Mouse (Mus musculus) kidney, embryonic 16.5 days (tissue): ENCODE measurements around the gene Tnip1. TPM values are rescaled to one million over a fixed set of nuclear protein-coding genes. Genes with fewer than 3 reads are reported as not detected.

Experiments
- ATAC-seq: fragments of 200-750 bp; cut with Nextera tagmentation; 2 replicates; pipeline ENCODE4 v1.8.0; 2017; ENCODE audit warnings: moderate TSS enrichment; ENCODE audit not compliant: low FRiP score, low TSS enrichment
- H3K27ac ChIP-seq: fragments of 300-500 bp; sonication (generic); 2 replicates; pipeline ENCODE4 v1.5.1; 2014; ENCODE audit warnings: low read length
- H3K27me3 ChIP-seq: fragments of 300-500 bp; sonication (generic); 2 replicates; pipeline ENCODE4 v1.6.1; 2014; ENCODE audit warnings: low read length, control low read depth, mixed read lengths; ENCODE audit not compliant: insufficient read depth
- H3K36me3 ChIP-seq: fragments of 300-500 bp; sonication (generic); 2 replicates; pipeline ENCODE4 v1.6.1; 2014; ENCODE audit warnings: low read length, control low read depth, mixed read lengths; ENCODE audit not compliant: insufficient read depth
- H3K4me1 ChIP-seq: fragments of 300-500 bp; sonication (generic); 2 replicates; pipeline ENCODE4 v1.6.1; 2014; ENCODE audit warnings: low read length, control low read depth, mixed read lengths; ENCODE audit not compliant: insufficient read depth
- H3K4me2 ChIP-seq: fragments of 300-500 bp; sonication (generic); replicated peaks from 2 replicates; pipeline ENCODE4 v1.6.1; 2014; ENCODE audit warnings: low read depth, low read length
- H3K4me3 ChIP-seq: fragments of 300-500 bp; sonication (generic); 2 replicates; pipeline ENCODE4 v1.5.1; 2014; ENCODE audit warnings: mild to moderate bottlenecking, low read length
- H3K9ac ChIP-seq: fragments of 300-500 bp; sonication (generic); replicated peaks from 2 replicates; pipeline ENCODE4 v1.6.1; 2014; ENCODE audit warnings: low read length
- H3K9me3 ChIP-seq: fragments of 300-500 bp; sonication (generic); 2 replicates; pipeline ENCODE4 v1.6.1; 2016; ENCODE audit warnings: low read length, control low read depth
- WGBS: fragments of 180-500 bp; shearing (Covaris S2); extraction: QIAGEN DNeasy Blood & Tissue Kit; methylation state at CpG from one replicate; pipeline ENCODE4 v1.1.7; 2014; 5-methylcytosine and 5-hydroxymethylcytosine counted together
- polyA plus RNA-seq: library from polyadenylated mRNA; unstranded; fragments of >200 nt; fragmentation: Nextera tagmentation; extraction: Ambion mirVana; gene quantifications from 2 replicates; pipeline ENCODE4 v1.2.1, GENCODE M21; 2015

The Tnip1 gene
- polyA plus RNA-seq, 1 experiment from 2014 or later, result 20.2 TPM

DNA sequence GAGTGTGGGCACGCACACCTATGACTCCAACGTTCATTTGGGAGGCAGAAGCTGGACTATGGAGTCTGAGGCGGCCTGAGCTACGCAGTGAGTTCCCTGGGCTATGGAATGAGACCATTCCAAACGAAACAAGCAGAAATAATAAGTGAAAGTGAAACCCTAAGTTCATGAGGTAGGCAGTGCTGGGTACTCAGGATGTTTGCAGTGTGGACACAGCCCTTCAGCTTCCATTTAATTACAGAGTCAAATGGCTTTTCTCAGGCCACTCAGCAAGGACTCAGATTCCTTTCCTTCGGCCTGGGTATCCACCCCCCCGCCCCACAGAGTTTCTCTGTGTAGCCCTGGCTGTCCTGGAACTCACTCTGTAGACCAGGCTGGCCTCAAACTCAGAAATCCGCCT, 33.0 kb downstream of the Tnip1 start:
- H3K27ac ChIP-seq, result no peak overlapping the region
- no peaks in the 10 kb centered on the region for H3K27me3 ChIP-seq
- ATAC-seq, result no peak
- WGBS, result 89% methylated on average over 8 of the region's 8 CpGs
- H3K9me3 ChIP-seq, result no peaks in the 10 kb centered on the region
- no peak overlapping the region for H3K4me3 ChIP-seq
- H3K36me3 ChIP-seq, result peaks cover 33% of the 10 kb centered on the region
- H3K9ac ChIP-seq, result no peak overlapping the region
- H3K4me2 ChIP-seq, result no peak overlapping the region
- no peaks in the 10 kb centered on the region for H3K4me1 ChIP-seq

DNA sequence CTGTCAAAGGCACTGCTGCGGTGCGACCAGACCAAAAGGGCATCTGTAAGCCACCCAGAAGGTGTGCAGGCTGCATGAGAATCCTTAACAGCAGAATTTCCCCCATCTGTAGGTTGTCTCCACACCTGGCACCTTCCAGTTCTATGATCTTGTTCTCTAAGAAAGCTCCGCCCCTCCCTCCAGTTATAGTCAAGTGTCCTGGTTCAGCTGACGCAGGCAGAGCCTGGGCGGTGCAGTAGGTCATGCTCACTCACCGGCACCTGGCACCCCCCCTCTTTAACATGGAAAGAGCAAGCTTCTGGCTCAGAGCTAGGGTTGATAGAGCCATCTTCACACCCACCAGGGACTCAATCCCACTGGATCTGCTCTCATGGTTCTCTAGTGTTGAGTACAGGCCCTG, 33.4 kb downstream of the Tnip1 start:
- peaks cover 36% of the 10 kb centered on the region for H3K36me3 ChIP-seq
- no peak overlapping the region for H3K4me3 ChIP-seq
- no peaks in the 10 kb centered on the region for H3K27me3 ChIP-seq
- no peak overlapping the region for H3K27ac ChIP-seq
- ATAC-seq, result no peak
- no peak overlapping the region for H3K4me2 ChIP-seq
- no peaks in the 10 kb centered on the region for H3K4me1 ChIP-seq
- no peak overlapping the region for H3K9ac ChIP-seq
- 85% methylated on average over 6 of the region's 6 CpGs for WGBS
- no peaks in the 10 kb centered on the region for H3K9me3 ChIP-seq

DNA sequence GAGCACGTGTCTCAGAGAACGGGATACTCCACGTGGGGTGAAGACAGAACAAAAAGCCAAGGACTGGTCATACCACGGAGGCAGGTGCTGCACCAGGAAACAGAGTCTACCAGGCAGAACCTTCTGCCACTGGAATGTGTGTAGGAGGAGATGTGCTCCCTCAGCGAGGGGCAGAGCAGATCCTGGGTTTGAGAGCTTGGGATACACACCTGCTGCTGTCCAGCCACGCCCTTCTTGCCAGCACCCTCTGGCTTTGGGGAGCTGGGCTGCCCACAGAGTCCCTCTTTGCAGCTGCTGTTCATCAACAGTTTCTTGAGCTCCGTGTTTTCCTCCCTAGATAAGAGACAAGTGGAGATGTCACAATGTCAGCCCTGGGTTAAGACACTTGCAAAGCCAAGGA, 33.8 kb downstream of the Tnip1 start:
- Histone ChIP-seq H3K4me3 (no peak overlapping the region), H3K27ac (no peak overlapping the region), H3K4me1 (no peaks in the 10 kb centered on the region), H3K9me3 (no peaks in the 10 kb centered on the region), H3K9ac (no peak overlapping the region), H3K27me3 (no peaks in the 10 kb centered on the region), H3K36me3 (peaks cover 36% of the 10 kb centered on the region), H3K4me2 (no peak overlapping the region)
- WGBS, result 71% methylated on average over 7 of the region's 7 CpGs
- no peak for ATAC-seq

DNA sequence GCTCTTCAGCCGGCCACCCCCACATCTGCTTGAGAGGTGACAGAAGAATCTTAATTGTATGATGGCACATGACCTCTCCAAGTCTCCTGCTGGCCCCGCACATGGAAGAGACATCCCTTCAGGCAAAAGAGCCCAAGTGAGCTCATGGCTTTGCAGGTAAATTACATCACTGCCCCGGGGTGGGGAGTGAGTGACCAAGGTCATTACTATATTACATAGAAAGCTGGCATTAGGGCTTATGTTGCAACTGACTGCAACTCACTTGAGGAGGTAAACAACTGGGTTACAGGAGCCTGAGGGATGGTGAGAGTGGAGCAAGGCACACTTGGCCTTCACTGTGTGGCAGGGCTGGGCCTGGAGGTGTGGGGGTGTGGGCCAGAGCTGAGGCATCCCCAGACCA, 34.5 kb downstream of the Tnip1 start:
- Histone ChIP-seq H3K27ac (no peak overlapping the region), H3K9ac (no peak overlapping the region), H3K4me3 (no peak overlapping the region), H3K27me3 (no peaks in the 10 kb centered on the region), H3K4me1 (peaks cover under 1% of the 10 kb centered on the region; the same call in 1 of the 2 replicates), H3K36me3 (peaks cover 34% of the 10 kb centered on the region), H3K4me2 (no peak overlapping the region), H3K9me3 (no peaks in the 10 kb centered on the region)
- no peak for ATAC-seq
- 84% methylated on average over 3 of the region's 3 CpGs for WGBS

DNA sequence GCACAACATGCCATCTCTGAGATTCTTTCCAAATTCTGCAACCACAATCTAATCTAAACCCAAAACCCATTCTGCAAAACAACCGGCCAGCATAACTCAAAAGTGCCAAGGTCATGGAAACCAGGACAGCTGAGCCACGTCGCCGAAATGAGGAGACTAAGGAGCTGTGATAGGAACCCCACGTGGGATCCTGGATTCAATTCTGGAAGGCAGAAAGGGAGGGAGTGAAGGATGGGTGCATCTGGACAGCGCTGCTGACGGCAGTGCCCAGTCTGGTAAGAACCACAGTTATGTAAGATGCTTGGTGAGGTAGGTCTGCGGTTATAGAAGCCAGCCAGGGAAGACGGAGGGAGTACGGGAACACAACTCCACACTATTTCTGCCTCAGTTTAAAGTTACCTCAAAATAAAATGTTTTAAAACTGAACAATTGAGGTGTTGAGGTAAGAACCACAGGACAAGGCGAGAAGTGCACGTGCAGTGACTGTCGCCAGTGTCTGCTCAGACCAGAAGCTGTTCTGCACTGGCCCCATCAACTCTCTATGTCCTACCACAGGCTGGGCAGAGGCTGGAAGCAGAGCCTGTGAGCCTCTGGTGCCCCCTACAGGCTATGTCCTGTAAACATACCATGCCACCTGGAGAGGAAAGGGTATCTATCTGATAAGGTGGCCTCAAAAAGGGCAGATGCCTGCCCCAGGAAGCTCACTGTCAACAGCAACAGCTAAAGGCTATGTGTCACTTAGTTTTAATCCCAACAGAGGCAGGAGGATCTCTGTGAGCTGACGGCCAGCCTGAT, 35.2 kb downstream of the Tnip1 start:
- no peaks in the 10 kb centered on the region for H3K9me3 ChIP-seq
- WGBS, result 75% methylated on average over 14 of the region's 14 CpGs
- H3K4me2 ChIP-seq, result no peak overlapping the region
- H3K9ac ChIP-seq, result no peak overlapping the region
- no peak overlapping the region for H3K27ac ChIP-seq
- H3K27me3 ChIP-seq, result no peaks in the 10 kb centered on the region
- H3K4me1 ChIP-seq, result peaks cover 4% of the 10 kb centered on the region
- no peak overlapping the region for H3K4me3 ChIP-seq
- peaks cover 36% of the 10 kb centered on the region for H3K36me3 ChIP-seq
- no peak for ATAC-seq

DNA sequence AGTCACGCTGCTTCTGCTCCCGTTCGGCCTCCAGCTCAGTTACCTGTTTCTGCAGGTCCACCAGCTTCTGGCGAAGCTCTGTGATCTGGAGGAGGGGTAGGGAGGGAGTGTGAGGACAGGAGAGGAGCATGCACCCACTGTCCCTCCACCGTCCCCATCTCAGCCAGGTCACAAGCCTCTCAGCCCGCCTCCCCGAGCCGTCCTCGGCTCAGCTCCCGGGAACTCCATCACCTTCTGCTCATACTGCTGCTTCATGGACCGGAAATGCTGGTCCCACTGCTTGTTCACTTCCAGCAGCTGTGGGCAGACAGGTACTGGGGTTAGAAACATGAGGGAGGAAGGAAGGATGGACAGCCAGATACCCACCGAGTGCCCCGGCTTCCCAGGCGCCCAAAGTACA, 38.6 kb downstream of the Tnip1 start:
- Histone ChIP-seq H3K4me1 (peaks cover 8% of the 10 kb centered on the region), H3K27me3 (no peaks in the 10 kb centered on the region), H3K36me3 (peaks cover 49% of the 10 kb centered on the region), H3K4me3 (no peak overlapping the region), H3K4me2 (no peak overlapping the region), H3K27ac (no peak overlapping the region), H3K9ac (no peak overlapping the region), H3K9me3 (no peaks in the 10 kb centered on the region)
- ATAC-seq, result no peak
- WGBS, result 80% methylated on average over 14 of the region's 14 CpGs

DNA sequence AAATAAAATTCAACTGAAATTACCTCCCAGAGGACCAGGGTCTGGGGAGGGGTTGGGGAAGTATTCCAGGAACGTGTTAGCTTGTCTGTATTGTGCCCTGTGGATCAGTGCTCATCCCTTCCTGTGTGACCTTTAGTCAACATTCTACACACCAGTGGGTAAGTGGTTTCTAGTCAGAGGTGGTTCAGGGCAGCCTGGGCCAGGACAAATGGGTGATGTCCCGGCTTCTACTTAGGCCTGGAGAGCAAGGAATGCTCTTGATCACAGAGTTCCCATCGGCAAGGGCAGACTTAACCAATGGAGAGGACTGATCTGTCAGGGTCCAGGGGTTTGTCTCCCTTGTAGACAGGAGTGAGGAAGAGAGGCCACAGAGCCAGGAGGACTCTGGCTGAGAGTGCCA, 40.2 kb downstream of the Tnip1 start:
- H3K27me3 ChIP-seq, result no peaks in the 10 kb centered on the region
- 0 out of 2 replicates have a peak, but pooled peaks have one; percentile 39 for ATAC-seq
- WGBS, result 82% methylated on average over 3 of the region's 3 CpGs
- H3K4me2 ChIP-seq, result no peak overlapping the region
- peaks cover 8% of the 10 kb centered on the region for H3K4me1 ChIP-seq
- no peak overlapping the region for H3K4me3 ChIP-seq
- no peaks in the 10 kb centered on the region; the same call in 1 of the 2 replicates for H3K9me3 ChIP-seq
- H3K27ac ChIP-seq, result no peak overlapping the region
- peaks cover 59% of the 10 kb centered on the region for H3K36me3 ChIP-seq
- H3K9ac ChIP-seq, result no peak overlapping the region

DNA sequence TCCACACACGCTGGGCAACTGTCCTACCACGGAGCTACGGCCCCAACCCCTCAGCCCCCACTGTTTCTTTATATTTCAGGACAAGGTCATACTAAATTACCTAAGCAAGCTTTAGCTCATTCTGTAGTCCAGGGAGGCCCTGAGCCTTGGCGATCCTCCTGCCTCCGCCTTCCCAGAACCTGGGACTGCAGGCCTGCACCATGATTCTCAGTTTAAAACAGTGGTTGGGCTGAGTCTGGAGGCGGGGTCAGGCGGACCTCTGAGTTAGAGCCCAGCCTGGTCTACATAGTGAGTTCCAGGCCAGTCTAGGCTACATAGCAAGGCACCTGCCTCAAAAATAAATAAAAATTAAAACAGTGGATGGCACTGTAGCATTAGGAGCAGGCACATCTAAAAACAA, 40.9 kb downstream of the Tnip1 start:
- ATAC-seq, result peak; percentile 52
- Histone ChIP-seq H3K27ac (0 out of 2 replicates have a peak overlapping the region, but pooled peaks have one; percentile 27), H3K9ac (no peak overlapping the region), H3K4me1 (peaks cover 8% of the 10 kb centered on the region), H3K27me3 (no peaks in the 10 kb centered on the region), H3K36me3 (peaks cover 62% of the 10 kb centered on the region), H3K4me3 (no peak overlapping the region), H3K9me3 (no peaks in the 10 kb centered on the region; the same call in 1 of the 2 replicates), H3K4me2 (no peak overlapping the region)
- WGBS, result 36% methylated on average over 7 of the region's 7 CpGs

DNA sequence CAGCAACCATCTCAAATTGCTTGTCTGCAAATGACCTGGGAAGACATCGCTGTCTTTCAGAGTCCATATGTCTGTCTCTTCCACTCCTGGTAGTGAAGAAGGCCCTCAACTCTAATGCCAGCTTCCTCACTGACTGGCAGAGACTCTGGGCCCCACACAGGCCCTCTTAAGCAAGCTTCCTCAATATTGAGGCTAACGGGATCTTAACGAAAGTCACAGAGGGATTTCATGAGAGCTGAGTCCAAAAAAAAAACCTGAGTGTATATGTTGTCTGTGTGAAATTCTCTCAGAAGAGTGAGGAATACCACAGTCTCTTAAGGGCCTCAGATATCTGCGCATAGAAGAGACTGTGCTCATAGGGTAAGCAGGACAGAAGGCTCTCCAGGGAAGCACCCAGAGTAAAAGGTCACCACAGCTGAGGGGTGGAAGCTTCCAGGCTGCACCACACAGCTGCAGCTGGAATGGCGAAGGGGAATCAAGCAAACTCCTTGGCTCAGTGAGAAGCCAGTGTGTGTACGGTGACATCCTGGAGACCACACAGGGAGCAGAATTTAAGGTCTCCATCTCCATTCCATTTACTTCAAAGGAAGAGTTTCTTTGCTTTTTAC, 41.6 kb downstream of the Tnip1 start:
- no peaks in the 10 kb centered on the region; the same call in 1 of the 2 replicates for H3K9me3 ChIP-seq
- H3K27ac ChIP-seq, result 0 out of 2 replicates have a peak overlapping the region, but pooled peaks have one; percentile 4
- peaks cover 56% of the 10 kb centered on the region for H3K36me3 ChIP-seq
- peaks cover 8% of the 10 kb centered on the region for H3K4me1 ChIP-seq
- no peak overlapping the region for H3K9ac ChIP-seq
- no peaks in the 10 kb centered on the region for H3K27me3 ChIP-seq
- H3K4me3 ChIP-seq, result no peak overlapping the region
- ATAC-seq, result no peak
- H3K4me2 ChIP-seq, result no peak overlapping the region
- 64% methylated on average over 6 of the region's 6 CpGs for WGBS
